Mouse (Mus musculus): ENCODE measurements around the gene Blmh. TPM values are rescaled to one million over a fixed set of nuclear protein-coding genes. Genes with fewer than 3 reads are reported as not detected.

The Blmh gene
- 113 and 120 TPM in 2 replicates for polyA plus RNA-seq (2014; fragmentation: Nextera tagmentation; extraction: Ambion mirVana)

GRCm38 (mm10) chr11:76924759-76925236 lies at the start of gene Blmh:
Gene Blmh (plus strand): TSS chr11:76924809.
- WGBS: 88% methylated on average over 6 of the region's 6 CpGs
- H3K4me3 ChIP-seq (replicated peaks; ENCODE audit: low read length): no peak within 1 kb of the TSS
- H3K4me2 ChIP-seq (replicated peaks): no peak within 1 kb of the TSS
- H3K36me3 ChIP-seq (replicated peaks; ENCODE audit: control insufficient read depth, insufficient read depth): no peaks in the 10 kb centered on the region
- no peaks in the 10 kb centered on the region; the same call in 1 of the 2 replicates for H3K27me3 ChIP-seq (ENCODE audit: control insufficient read depth, insufficient read depth, low read length)
- DNase-seq (ENCODE audit: low spot score) (no peak), ATAC-seq (ENCODE audit: low FRiP score) (no peak)
- H3K9ac ChIP-seq: no peak within 1 kb of the TSS
- H3K27ac ChIP-seq: no peak within 1 kb of the TSS
- H3K9me3 ChIP-seq (ENCODE audit: control insufficient read depth, low read length): no peaks in the 10 kb centered on the region
- H3K4me1 ChIP-seq (replicated peaks; ENCODE audit: control insufficient read depth, insufficient read depth, low read length): no peaks in the 10 kb centered on the region

DNA sequence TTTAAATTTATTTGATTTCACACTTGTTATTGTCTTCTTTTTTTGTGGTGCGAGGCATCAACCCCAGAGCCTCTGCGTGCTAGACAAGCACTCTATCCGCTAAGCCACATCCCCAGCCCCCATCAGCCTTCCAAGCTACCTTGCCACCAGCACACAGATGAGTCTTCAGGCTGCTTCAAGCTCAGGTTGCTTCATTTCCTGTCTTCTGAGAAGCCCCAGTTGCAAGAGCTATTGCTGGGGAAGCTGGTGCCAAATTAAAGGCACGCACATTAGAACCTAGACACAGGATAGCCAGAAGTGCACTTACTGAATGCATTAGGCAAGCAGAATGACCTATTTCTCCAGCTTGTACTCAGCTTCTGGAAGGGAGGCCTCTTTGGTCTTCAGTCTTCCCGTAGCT lies 44.8 kb upstream of the Blmh start:
- Histone ChIP-seq H3K4me1 (replicated peaks; ENCODE audit: control insufficient read depth, insufficient read depth, low read length) (no peaks in the 10 kb centered on the region), H3K9me3 (ENCODE audit: control insufficient read depth, low read length) (no peaks in the 10 kb centered on the region), H3K4me3 (replicated peaks; ENCODE audit: low read length) (no peak overlapping the region), H3K27ac (no peak overlapping the region), H3K36me3 (replicated peaks; ENCODE audit: control insufficient read depth, insufficient read depth) (no peaks in the 10 kb centered on the region), H3K27me3 (ENCODE audit: control insufficient read depth, insufficient read depth, low read length) (no peaks in the 10 kb centered on the region), H3K4me2 (replicated peaks) (no peak overlapping the region), H3K9ac (no peak overlapping the region)
- 84% methylated on average over 5 of the region's 5 CpGs for WGBS
- DNase-seq (ENCODE audit: low spot score) (no peak), ATAC-seq (ENCODE audit: low FRiP score) (no peak)

DNA sequence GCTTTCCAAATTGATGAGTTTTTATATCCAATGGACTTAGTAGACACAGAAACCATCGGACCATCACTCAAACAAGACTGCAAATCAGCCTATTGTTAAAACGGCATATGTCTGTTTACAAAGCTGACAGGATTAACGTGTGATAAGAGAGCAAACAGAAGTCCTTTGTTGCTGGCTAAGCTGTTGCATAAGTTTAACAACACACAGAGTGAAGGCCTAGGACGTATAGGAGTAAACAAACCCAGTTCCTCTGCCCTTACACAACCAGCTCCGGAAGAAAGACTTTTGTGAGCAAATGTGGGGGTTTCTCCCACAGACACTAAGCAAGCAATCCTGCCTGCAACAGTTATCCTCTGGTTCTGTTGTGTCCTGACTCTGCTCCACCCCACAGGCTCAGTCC lies 40.2 kb upstream of the Blmh start:
- H3K27ac ChIP-seq: no peak overlapping the region
- H3K27me3 ChIP-seq (ENCODE audit: control insufficient read depth, insufficient read depth, low read length): no peaks in the 10 kb centered on the region
- no peaks in the 10 kb centered on the region for H3K9me3 ChIP-seq (ENCODE audit: control insufficient read depth, low read length)
- no peak overlapping the region for H3K4me2 ChIP-seq (replicated peaks)
- H3K4me3 ChIP-seq (replicated peaks; ENCODE audit: low read length): no peak overlapping the region
- no peaks in the 10 kb centered on the region for H3K4me1 ChIP-seq (replicated peaks; ENCODE audit: control insufficient read depth, insufficient read depth, low read length)
- no peaks in the 10 kb centered on the region for H3K36me3 ChIP-seq (replicated peaks; ENCODE audit: control insufficient read depth, insufficient read depth)
- WGBS: 55% methylated on average over 5 of the region's 5 CpGs
- no peak overlapping the region for H3K9ac ChIP-seq
- DNase-seq (ENCODE audit: low spot score) (no peak), ATAC-seq (ENCODE audit: low FRiP score) (no peak)

DNA sequence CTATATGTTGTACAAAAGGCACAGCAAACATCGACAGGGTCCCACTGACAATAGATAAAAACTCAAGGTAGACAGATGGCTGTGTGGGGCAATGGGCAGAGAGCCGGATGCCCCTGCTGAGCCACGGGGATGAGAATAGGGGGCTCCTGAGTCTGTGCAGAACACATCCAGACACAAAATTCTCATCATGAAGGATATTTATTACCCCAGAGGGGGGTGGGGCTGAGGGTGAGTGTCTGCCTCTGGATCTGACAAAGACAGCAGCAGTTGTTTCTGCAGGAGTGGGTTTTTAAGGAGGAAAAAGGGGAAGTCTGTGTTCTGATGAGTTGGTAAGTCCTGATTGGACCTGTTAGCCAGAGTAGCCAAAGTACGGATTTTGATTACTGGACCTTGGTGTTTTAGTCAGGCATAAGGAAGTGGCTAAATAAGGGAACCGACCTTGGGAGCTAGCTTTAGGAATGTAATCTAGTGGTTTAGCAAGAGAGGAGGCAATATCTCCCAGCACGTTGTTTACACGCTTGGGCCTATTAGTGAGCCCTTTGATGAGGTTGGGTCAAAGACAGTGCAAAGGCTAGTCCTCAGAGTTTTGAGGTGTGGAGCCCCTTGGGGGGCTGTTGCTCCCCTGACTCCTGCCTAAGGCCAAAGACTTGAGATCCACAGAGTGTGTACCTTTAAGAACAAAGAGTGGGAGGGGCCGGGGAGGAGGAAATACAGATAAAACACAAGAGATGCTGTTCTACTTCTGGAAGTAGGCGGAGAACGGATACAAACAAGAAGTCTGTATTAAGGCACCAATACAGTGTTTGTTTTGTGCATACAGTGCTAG lies 35.1 kb upstream of the Blmh start:
- ATAC-seq (ENCODE audit: low FRiP score) (no peak), DNase-seq (ENCODE audit: low spot score) (no peak)
- H3K4me2 ChIP-seq (replicated peaks): no peak overlapping the region
- no peak overlapping the region for H3K9ac ChIP-seq
- no peaks in the 10 kb centered on the region for H3K27me3 ChIP-seq (ENCODE audit: control insufficient read depth, insufficient read depth, low read length)
- no peaks in the 10 kb centered on the region for H3K36me3 ChIP-seq (replicated peaks; ENCODE audit: control insufficient read depth, insufficient read depth)
- H3K9me3 ChIP-seq (ENCODE audit: control insufficient read depth, low read length): no peaks in the 10 kb centered on the region
- H3K27ac ChIP-seq: no peak overlapping the region
- no peaks in the 10 kb centered on the region for H3K4me1 ChIP-seq (replicated peaks; ENCODE audit: control insufficient read depth, insufficient read depth, low read length)
- no peak overlapping the region for H3K4me3 ChIP-seq (replicated peaks; ENCODE audit: low read length)
- 76% methylated on average over 10 of the region's 10 CpGs for WGBS

DNA sequence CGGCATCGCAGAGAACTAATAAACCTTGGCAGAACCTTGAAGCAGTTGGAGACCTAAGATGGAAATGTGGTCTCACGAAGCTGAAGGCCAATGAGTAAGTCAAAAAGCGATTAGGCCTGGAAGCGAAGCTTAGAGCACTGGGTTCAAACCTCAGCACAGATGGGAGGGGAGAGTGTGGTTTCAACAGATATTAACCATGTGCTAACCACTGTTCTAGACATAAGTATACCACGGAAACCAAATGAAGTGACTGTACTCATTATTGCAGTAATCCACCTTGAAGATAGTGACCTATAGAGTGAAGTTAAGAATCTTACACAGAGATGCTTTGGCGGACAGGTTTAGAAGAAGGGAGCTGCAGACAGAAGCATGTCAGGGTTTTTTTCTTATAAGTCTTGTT lies 33.4 kb upstream of the Blmh start:
- DNase-seq (ENCODE audit: low spot score): no peak
- no peaks in the 10 kb centered on the region for H3K27me3 ChIP-seq (ENCODE audit: control insufficient read depth, insufficient read depth, low read length)
- no peak for ATAC-seq (ENCODE audit: low FRiP score)
- no peaks in the 10 kb centered on the region for H3K36me3 ChIP-seq (replicated peaks; ENCODE audit: control insufficient read depth, insufficient read depth)
- H3K4me3 ChIP-seq (replicated peaks; ENCODE audit: low read length): no peak overlapping the region
- 92% methylated on average over 7 of the region's 7 CpGs for WGBS
- H3K27ac ChIP-seq: no peak overlapping the region
- H3K9ac ChIP-seq: no peak overlapping the region
- no peaks in the 10 kb centered on the region for H3K4me1 ChIP-seq (replicated peaks; ENCODE audit: control insufficient read depth, insufficient read depth, low read length)
- H3K4me2 ChIP-seq (replicated peaks): no peak overlapping the region
- no peaks in the 10 kb centered on the region for H3K9me3 ChIP-seq (ENCODE audit: control insufficient read depth, low read length)

DNA sequence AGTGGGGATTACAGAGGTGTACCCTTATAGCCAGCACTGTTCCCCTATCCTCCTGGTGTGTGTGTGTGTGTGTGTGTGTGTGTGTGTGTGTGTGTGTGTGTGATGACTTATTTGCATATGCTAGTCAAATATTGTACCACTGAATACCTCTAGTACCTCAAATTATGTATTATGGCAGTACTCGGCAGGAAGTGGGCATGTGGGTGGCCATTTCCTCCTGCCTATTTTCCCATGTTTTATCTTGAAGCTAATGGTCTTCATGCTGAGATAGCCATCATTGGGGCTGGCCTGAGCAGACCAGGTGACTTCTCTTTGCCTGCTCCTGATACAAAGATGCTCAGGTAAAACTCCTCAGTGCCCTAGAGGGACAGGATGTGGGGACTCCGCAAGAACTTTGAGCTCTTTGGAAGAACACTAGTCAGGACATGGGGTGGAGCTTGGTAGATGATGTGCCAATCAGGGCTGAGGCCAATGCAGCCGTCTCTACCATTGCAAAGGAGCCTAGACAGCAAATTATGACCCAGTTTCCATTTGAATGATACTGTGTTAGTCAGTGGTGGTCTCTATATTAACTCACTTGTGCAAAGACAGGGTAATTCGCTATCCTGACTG lies 32.8 kb upstream of the Blmh start:
- no peaks in the 10 kb centered on the region for H3K27me3 ChIP-seq (ENCODE audit: control insufficient read depth, insufficient read depth, low read length)
- H3K36me3 ChIP-seq (replicated peaks; ENCODE audit: control insufficient read depth, insufficient read depth): no peaks in the 10 kb centered on the region
- no peaks in the 10 kb centered on the region for H3K4me1 ChIP-seq (replicated peaks; ENCODE audit: control insufficient read depth, insufficient read depth, low read length)
- H3K4me2 ChIP-seq (replicated peaks): no peak overlapping the region
- H3K27ac ChIP-seq: no peak overlapping the region
- DNase-seq (ENCODE audit: low spot score) (no peak), ATAC-seq (ENCODE audit: low FRiP score) (no peak)
- H3K4me3 ChIP-seq (replicated peaks; ENCODE audit: low read length): no peak overlapping the region
- no peaks in the 10 kb centered on the region for H3K9me3 ChIP-seq (ENCODE audit: control insufficient read depth, low read length)
- whole genome bisulfite sequencing: 88% methylated on average over 4 of the region's 4 CpGs
- no peak overlapping the region for H3K9ac ChIP-seq

DNA sequence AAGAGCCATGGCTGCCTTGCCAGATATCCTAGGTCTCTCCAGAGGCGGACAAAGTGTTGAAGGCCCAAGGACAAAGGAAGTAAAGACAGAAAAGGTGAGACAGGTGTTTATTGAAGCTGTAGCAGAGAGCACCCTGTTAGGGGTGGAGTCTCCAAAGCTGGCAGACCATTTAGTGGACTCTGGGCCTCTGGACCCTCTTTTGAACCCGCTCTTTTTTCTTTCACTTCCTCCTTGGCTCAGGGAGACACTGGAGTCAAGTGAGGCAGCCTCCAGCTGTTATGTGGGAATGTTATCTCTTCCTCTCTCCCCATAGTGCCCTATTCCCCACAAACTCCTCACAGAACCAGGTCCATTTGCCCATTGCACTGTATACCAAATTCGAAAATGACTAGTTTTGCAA lies 31.6 kb upstream of the Blmh start:
- no peaks in the 10 kb centered on the region for H3K4me1 ChIP-seq (replicated peaks; ENCODE audit: control insufficient read depth, insufficient read depth, low read length)
- H3K4me3 ChIP-seq (replicated peaks; ENCODE audit: low read length): no peak overlapping the region
- ATAC-seq (ENCODE audit: low FRiP score) (no peak), DNase-seq (ENCODE audit: low spot score) (no peak)
- H3K4me2 ChIP-seq (replicated peaks): no peak overlapping the region
- no peaks in the 10 kb centered on the region for H3K9me3 ChIP-seq (ENCODE audit: control insufficient read depth, low read length)
- 85% methylated on average over 3 of the region's 3 CpGs for WGBS
- H3K27me3 ChIP-seq (ENCODE audit: control insufficient read depth, insufficient read depth, low read length): no peaks in the 10 kb centered on the region
- no peaks in the 10 kb centered on the region for H3K36me3 ChIP-seq (replicated peaks; ENCODE audit: control insufficient read depth, insufficient read depth)
- H3K9ac ChIP-seq: no peak overlapping the region
- H3K27ac ChIP-seq: no peak overlapping the region

- no peaks in the 10 kb centered on the region for H3K27me3 ChIP-seq (ENCODE audit: control insufficient read depth, insufficient read depth, low read length)
- no peaks in the 10 kb centered on the region for H3K9me3 ChIP-seq (ENCODE audit: control insufficient read depth, low read length)
- ATAC-seq (ENCODE audit: low FRiP score) (no peak), DNase-seq (ENCODE audit: low spot score) (no peak)
- H3K4me3 ChIP-seq (replicated peaks; ENCODE audit: low read length): no peak overlapping the region
- no peaks in the 10 kb centered on the region for H3K4me1 ChIP-seq (replicated peaks; ENCODE audit: control insufficient read depth, insufficient read depth, low read length)
- H3K4me2 ChIP-seq (replicated peaks): no peak overlapping the region
- no peak overlapping the region for H3K27ac ChIP-seq
- 30% methylated on average over 4 of the region's 4 CpGs for WGBS
- no peak overlapping the region for H3K9ac ChIP-seq
- no peaks in the 10 kb centered on the region for H3K36me3 ChIP-seq (replicated peaks; ENCODE audit: control insufficient read depth, insufficient read depth)
These were observed 31.0 kb upstream of the Blmh start for GRCm38 (mm10) chr11:76893570-76893969.

- Histone ChIP-seq H3K36me3 (replicated peaks; ENCODE audit: control insufficient read depth, insufficient read depth) (no peaks in the 10 kb centered on the region), H3K9me3 (ENCODE audit: control insufficient read depth, low read length) (no peaks in the 10 kb centered on the region), H3K4me2 (replicated peaks) (no peak overlapping the region), H3K4me1 (replicated peaks; ENCODE audit: control insufficient read depth, insufficient read depth, low read length) (no peaks in the 10 kb centered on the region), H3K4me3 (replicated peaks; ENCODE audit: low read length) (no peak overlapping the region), H3K9ac (no peak overlapping the region), H3K27me3 (ENCODE audit: control insufficient read depth, insufficient read depth, low read length) (no peaks in the 10 kb centered on the region), H3K27ac (no peak overlapping the region)
- DNase-seq (ENCODE audit: low spot score): peak; percentile 62
- WGBS: 33% methylated on average over 5 of the region's 5 CpGs
- ATAC-seq (ENCODE audit: low FRiP score): no peak
These were observed 30.4 kb upstream of the Blmh start for GRCm38 (mm10) chr11:76894240-76894639.

Data from hindbrain, embryonic 14.5 days (tissue).